Mouse (Mus musculus) layer of hippocampus, adult 11-12 months (tissue): ENCODE results near the gene Cnpy3.

ENCODE experiments used
- DNase-seq: peaks from one replicate; pipeline ENCODE4 v3.0.0; 2022; ENCODE audit warnings: low spot score

The Cnpy3 gene

GRCm38 (mm10) chr17:46714756-46715481 lies 37.1 kb downstream of the Cnpy3 start:
- DNase-seq = no peak

DNA sequence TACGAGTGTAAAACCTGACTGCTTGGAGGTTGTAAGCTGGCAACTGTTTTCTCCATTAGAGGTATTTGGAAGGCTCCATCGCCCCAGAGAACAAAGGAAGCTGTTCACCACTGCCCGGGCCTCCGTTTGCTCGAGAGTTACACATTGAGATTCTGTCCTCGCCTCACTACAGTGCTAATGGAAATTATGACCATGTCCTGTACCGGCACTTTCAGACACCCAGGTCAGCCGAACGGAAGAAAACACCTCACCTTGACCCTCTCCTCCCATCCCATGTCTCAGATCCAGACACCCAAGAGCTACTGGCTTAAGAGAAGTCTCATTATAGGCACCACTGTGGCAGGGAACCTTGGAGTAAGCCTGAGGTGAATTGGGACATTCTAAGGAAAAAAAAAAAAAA lies 38.2 kb downstream of the Cnpy3 start:
- no peak for DNase-seq

DNA sequence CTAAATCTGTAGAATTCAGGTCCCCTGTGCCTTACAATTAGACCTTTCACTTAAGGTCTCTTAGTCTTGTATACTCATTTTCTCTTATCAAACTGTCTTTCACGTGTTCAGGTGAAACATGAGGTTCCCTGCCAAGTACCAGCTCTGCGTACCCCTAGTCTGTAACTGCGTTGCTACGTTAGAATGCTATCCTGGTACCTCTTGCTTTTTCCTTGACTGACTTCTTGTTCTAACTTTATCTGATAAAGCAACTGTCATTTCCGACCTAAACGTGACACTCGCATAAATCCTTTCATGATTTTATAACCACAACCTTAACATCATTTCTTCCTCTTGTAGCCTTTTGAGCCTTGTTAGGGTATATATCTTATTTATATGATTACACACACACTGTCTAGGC lies 39.6 kb downstream of the Cnpy3 start:
- DNase-seq = no peak

- DNase-seq = no peak
Measured at GRCm38 (mm10) chr17:46711612-46712271, 40.3 kb downstream of the Cnpy3 start.

DNA sequence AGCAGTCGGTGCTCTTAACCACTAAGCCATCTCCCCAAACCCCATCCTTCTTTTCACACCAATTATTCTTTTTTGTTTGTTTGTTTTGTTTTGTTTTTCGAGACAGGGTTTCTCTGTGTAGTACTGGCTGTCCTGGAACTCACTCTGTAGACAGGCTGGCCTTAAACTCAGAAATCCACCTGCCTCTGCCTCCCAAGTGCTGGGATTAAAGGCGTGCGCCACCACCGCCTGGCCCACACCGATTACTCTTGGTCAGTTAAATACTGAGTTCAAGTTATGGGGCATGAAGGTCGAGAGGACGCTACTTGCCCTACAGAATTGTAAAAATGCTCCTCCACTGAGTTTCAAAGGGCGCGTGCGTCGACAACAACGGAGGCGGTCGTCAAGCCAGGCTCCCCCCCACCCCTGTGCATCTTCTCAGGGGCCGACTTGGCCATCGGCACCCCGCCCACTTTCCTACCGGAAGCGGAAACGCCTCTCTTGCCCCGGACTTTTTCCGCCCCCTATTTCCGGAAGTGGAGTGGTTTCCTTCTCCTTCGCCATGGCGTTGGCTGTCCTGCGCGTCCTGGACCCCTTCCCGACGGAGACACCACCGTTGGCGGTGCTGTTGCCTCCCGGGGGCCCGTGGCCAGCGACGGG lies 40.9 kb downstream of the Cnpy3 start, which contains the start of gene Pex6:
Pex6 (plus strand) TSS at position 505 of the 639 bp plus-strand sequence.
- DNase-seq = peak; percentile 93

GRCm38 (mm10) chr17:46706375-46707089 lies 45.5 kb downstream of the Cnpy3 start:
- DNase-seq = no peak

DNA sequence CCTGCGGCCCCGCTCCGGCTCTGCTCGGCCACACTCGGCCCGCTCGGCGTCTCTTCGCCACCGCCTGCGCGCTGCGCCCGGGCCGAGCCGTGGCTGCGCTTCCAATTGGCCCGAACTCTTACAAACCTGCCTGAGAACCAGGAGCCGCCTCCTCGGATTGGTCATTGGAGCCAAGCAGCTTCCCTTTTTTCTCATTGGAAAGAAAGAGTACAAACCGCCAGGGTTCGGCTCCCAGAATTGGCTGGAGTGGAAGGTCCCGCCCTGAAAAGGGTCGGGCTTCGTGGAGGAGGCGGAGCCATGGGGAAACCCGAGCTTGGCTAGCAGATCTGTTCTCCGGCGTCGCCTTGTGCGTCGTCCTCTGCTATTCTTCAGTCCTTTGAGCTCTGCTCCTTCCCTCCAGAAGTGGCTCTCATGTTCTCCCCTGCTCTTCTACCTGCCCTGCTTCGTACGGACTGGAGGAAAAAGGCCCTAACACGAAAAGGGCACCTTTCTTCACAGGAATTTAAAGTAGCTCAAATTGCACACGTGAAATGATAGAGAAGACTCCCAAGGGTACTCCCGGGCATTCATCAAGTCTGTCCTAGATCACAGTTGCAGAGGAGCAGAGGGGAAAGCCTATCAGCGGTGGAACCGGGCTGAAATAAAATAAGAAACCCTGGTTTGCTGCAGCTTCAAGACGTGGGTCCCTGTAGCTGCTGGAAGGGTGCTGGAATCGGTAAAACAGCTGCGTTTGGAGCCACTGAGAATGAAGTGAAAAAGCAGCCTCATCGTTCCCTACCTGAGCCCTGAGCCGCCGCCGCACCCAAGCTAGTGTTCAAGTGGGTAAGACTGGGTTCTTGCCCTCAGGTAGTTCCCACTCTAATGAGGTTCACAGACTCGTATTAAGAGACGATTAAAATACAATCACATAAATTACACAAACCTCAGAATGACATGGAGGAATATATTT lies 46.9 kb downstream of the Cnpy3 start, which contains the start of gene Ppp2r5d:
Ppp2r5d (minus strand) TSS at position 225 of the 949 bp plus-strand sequence.
- peak; percentile 97 for DNase-seq

DNA sequence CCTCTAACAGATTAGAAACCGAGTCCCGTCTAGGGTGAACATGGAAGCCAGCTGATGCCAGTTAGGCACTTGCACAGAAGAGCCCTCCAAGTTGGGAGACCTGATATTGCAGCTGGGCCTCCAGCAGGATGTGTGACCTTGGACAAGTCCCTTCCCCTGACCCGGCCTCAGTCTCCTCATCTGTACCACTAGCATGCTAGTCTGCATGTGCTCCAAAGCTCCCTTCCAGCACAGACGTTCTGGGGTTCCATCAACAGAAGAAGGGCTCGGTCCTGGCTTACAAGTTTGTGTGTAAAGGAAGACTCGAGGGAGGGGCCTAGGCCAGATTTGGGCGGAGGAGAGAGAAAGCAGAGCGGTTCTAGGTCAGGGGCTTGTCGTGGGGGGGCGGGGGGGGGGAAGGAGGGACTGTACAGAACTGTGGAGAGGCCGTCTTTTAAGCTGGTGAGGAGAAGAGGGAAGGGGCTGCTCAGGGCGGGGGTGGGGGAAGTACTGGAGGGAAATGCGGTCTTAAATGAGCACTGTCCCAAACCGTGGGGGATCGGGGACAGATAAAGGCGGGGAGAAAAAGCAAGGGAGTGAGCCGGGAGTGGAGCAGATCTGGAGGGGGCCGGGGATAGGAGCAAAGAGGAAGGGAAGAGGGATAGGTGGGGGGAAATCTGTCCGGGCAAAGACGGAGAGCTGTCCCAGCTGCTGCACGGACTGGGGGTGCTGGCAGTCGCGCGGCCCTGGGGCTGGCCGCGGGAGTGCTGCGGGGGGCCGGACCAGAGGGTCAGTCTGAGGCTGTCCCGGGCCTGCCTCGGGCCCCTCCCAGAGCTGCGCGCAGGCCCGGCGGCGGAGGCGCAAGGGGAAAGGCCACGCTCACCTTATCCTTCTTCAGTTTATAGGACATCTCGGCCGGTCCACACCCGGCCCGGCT lies 47.8 kb downstream of the Cnpy3 start:
- DNase-seq = no peak

- no peak for DNase-seq
Measured at GRCm38 (mm10) chr17:46702506-46702905, 49.5 kb downstream of the Cnpy3 start.

- no peak for DNase-seq
Measured at GRCm38 (mm10) chr17:46702100-46702499, 49.9 kb downstream of the Cnpy3 start.

DNA sequence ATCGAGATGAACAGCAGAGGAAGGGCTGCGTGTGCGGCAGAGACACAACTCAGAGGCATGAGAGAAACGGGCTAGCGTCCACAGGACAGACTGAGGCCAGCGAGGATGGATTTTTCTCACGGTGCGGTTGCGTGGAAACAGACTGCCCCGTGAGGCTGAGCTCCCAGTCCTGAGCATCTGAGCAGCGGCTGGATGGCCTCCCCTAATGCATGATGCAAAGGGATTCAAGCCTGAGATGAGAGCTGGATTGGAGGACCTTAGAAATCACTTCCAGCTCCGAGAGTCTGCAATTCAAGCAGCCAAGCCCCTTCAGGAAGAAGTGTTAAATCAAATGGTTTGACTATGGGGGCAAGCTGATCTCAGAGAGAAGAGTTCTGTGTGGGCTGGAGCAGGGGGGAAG lies 50.5 kb downstream of the Cnpy3 start:
- DNase-seq = no peak

DNA sequence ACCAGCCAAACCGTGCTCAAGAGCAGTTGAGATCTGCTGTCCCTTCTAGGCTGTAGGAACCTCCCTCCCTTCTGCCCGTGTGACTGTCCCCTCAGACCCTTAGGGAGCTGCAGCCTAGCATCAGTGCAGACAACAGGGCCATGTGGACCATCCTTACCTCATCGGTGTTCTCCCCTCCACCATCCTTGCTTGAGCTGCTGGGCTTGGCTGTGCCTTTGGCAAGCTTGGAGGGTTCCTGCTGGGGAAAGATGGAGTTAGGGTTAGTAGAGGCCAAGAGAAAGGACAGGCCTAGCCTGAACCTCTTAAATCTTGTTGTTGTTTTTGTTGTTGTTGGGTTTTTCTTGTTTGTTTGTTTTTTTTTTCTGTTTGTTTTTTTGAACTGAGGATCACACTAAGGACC lies 52.1 kb downstream of the Cnpy3 start:
- no peak for DNase-seq

DNA sequence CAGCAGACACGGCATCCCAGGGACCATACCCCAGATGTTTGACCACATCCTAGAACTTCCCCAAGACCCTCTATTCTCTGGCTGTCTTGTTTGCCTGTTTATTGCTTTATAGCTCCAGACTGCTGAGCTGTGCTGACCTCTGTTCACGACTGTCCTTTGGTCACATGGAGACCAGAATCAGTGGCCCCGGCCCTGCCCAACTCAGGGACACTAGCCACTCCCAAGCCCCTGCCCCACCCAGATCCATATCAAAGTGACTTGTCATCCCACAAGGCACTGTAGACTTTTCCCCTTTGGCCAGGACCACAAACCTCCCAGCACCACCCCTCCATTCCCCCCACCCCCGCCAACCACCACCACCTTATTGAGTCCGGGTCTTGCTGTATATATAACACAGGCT lies 52.8 kb downstream of the Cnpy3 start:
- DNase-seq = no peak

DNA sequence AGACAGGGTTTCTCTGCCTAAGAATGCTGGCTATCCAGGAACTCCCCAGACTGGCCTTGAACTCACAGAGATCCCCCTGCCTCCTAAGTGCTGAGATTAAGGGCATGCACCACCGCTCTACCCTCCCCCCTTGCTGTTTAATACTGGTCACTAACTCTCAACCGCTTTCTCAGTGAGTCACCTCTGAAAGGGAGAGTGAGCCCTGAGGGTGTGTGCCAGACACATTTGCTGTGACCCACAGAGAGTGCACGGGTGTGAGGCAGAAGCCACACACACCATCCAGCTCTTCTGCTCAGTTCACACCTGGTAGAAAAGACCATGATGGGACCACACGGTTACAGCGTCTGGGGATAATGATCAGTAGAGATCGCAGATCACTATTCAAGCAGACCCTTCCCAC lies 53.5 kb downstream of the Cnpy3 start:
- DNase-seq = no peak

- no peak for DNase-seq
Measured at GRCm38 (mm10) chr17:46694517-46695063, 57.4 kb downstream of the Cnpy3 start.

GRCm38 (mm10) chr17:46691390-46691789 lies 60.6 kb downstream of the Cnpy3 start:
- no peak for DNase-seq

DNA sequence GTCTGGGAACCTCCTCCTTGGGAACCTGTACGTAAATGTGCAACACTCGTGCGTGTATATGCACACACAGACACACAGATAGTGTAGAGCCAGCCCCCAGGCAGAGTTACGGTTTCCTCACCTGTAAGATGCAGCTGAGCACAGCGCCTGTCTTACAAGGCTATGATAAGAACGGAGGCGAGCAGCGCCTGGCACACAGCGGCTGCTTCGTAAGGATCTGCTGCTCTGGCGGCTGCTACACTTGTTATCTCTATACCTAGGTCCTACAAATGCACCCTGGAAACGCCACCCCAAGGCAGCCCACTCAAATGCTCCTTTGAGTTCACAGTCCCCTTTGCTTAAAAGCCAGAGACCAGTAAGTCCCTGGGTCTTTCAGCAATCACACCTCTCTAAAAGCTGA lies 61.3 kb downstream of the Cnpy3 start:
- no peak for DNase-seq

- no peak for DNase-seq
Measured at GRCm38 (mm10) chr17:46685913-46686312, 66.1 kb downstream of the Cnpy3 start.
